Mouse (Mus musculus) embryonic stem cell, embryonic (primary cell): ENCODE results near the gene Cdhr2.

Experiments used
- CTCF ChIA-PET, 4 experiments: fragments of 300-600 bp in 2 of 4; fragments of 350-600 bp in 2 of 4; sonication (Branson Sonifier 250); formaldehyde crosslinking; loops; one replicate each; lab custom pipeline; 2022; ENCODE audit warnings: inconsistent platforms in 2 of 4; lab: Charles Lee
- POLR2A ChIA-PET, 4 experiments: fragments of 300-600 bp in 2 of 4; fragments of 350-600 bp in 2 of 4; sonication (Branson Sonifier 250); formaldehyde crosslinking; loops; one replicate each; lab custom pipeline; 2022; ENCODE audit warnings: antibody characterized with exemption in 4 of 4, inconsistent platforms in 1 of 4; lab: Charles Lee

The Cdhr2 gene

DNA sequence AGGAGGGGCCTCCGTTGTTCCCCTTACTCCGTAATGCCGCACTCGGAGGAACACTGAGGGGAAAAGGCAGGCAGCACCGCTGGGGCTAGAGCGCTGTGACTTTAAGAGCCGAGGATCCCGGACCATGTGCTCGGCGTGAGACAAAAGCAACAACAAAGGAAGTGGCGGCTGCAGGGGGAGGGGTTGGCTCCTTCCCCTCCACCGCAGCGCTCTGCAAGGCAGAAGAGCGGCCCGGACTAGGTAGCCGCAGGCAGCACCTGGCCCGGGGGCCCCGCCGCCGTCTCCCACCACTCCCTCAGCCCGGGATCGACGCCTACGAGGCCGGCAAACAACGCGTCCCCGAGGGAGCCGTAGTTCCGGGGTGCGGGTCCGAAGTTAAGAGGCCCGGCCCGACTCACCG lies 14.2 kb upstream of the Cdhr2 start:
- POLR2A ChIA-PET, result interaction anchor here in 3 of 4 experiments (0.5 to 4.2 kb wide), 34 partner anchors 9 to 503 kb away, joined by 3 to 34 read pairs (median 5); partner anchors contain the start of genes 4833439L19Rik (in 2 of the 3), Higd2a (in 2 of the 3), Nop16 (in 2 of the 3) and Eif4e1b (in 1 of the 3)
- CTCF ChIA-PET, result interaction anchor here in 2 of 4 experiments (0.5 to 1.3 kb wide), 4 partner anchors 10 to 230 kb away, joined by 3 to 4 read pairs (median 3); partner anchors contain the start of gene Sncb (in 1 of the 2)

DNA sequence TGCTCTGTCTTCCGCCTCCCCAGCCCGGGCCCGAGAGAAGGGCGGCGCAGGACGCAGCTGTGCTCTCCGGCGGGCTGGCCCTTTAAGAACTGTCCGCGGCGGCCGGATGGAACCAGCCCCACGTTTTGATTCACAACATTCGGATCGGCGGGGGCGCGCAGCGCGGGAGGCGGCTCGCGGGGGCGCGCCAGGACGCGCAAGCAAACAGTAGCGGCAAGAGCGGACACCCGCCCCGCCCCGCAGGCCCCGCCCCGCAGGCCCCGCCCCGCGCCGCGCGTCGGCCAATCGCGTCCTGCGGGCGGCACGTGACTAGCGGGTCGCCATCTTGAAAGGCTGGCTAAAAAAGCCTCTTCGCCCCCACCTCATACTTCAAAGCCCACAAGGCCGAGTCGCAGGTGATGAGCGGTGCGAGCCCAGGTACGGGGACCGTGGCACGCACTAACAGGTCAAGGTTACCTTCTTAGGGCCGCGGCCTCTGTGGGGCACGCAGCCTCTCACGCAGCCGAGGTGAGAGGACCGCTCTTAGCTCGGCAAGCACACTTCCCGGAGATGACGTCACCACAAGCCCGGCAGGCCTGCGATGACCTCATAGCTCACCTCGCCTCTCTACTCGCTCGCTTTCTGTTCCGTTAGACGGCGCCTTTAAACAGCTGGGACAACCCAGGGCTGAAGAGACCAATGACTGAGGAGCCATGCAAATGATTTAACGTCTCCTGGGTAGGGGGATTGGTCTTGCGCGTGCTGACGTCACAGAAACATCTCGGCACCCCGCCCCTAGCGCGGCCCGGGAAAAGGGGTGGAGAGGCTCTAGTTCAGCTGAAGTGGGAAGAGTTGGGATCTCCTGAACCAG lies 13.5 kb upstream of the Cdhr2 start:
- CTCF ChIA-PET, result interaction anchor here in 3 of 4 experiments (0.5 to 1.4 kb wide), 8 partner anchors 11 to 231 kb away, joined by 3 to 5 read pairs (median 3); no protein-coding TSS in a partner anchor
- POLR2A ChIA-PET, result interaction anchor here in 3 of 4 experiments (0.6 to 4.2 kb wide), 66 partner anchors 10 to 1762 kb away, joined by 3 to 34 read pairs (median 4); partner anchors contain the start of genes Arl10 (in 2 of the 3), Higd2a (in 2 of the 3), Nop16 (in 2 of the 3) and Simc1 (in 2 of the 3)

DNA sequence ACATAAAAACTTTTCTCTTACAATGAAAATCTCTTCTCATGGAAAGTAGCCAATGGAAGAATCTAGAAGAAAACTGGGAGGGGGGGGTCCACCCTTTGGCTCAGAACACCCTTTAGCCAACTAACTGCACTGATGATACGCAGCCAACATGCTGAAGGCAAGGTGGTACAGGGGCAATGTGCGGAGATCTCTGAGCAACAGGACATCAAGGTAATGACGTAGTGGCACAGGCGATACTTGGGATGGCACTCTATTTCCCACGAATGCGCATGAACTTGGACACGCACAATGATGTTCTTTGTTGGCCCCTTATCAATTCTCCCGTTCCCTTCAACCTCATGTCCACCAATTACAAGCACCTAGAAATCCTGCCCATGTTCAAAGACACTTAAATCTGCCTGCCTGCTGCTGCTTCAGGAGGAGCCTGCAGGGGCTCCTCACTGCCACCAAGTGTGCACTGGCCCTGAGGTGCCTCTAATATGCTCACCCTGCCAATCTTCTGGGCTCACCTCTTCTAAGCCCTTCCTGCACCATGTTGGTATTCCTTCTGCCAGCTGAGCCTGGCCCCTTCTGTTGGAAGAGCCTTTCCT lies 11.0 kb upstream of the Cdhr2 start:
- ChIA-PET CTCF (no interaction called here), POLR2A (interaction anchor here in 1 of 4 experiments (0.7 kb wide), 1 partner anchor 230 kb away, joined by 3 read pairs; no protein-coding TSS in a partner anchor)

DNA sequence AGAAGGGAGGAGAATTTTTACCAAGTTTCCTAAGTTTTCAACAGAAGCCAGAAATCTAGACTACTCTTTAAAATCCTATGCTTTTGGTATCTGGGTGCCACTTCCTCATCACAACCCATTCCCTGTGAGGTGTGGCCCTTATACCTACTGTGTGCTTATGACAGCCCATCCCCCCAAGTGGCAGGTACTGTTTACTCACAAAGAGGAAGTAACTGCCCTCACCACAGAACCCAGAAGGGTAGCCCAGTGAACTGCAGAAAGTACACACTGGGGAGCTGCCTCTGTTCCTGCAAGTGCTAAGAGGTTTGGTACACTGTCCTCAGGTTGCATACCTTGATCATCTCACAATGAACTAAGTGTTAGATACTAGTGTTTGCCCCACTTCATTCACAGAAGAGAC lies 9.5 kb upstream of the Cdhr2 start:
- ChIA-PET POLR2A (no interaction called here), CTCF (no interaction called here)

GRCm38 (mm10) chr13:54692711-54693557 lies 8.3 kb upstream of the Cdhr2 start:
- ChIA-PET CTCF (interaction anchor here in 1 of 4 experiments (1.5 kb wide), 1 partner anchor 65 kb away, joined by 5 read pairs; no protein-coding TSS in a partner anchor), POLR2A (interaction anchor here in 3 of 4 experiments (0.7 to 2.5 kb wide), 21 partner anchors 8 to 658 kb away, joined by 3 to 13 read pairs (median 4); partner anchors contain the start of genes Higd2a (in 1 of the 3), Nop16 (in 1 of the 3) and Tspan17 (in 1 of the 3))

DNA sequence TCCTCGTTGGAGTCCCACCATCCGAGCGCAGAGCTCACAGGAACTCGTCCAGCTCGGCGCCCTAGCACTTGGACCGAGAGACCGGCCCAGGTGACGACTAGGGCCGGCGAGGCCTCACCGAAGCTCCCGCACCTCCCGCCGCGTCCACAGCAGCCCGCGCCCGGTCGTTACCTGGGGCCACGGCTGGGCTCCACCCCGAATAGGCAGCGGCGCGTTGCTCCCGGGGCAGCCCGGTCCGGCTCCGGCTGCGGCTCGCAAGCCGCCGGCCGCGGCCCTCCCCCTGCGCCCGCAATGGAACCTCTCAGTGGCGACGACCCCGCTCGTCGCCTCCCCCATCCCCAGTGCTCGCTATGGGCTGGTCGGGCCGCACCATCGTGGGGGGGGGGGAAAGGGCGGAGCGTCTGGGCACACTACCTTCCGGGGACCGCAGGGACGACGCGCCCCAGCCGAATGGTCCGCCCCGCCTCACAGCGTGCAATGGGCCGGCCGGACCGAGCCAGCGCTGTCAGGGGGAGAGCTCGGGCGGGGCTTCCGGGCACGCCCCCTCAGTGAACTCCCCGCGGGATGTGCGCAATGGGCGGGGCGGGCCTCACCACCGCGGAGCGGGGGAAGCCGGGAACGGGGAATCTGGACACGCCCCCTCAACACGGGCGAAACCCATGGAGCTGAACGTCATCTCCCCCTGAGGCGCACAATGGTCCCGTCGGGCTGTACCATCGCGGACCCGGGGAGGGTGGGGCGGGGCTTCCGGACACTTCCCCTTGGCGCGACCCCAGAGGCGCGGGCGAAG lies 7.5 kb upstream of the Cdhr2 start, which contains the start of gene Rnf44:
Gene Rnf44, minus strand, starts transcription at position 350 of the 790 bp plus-strand sequence.
- ChIA-PET POLR2A (interaction anchor here in 3 of 4 experiments (0.5 to 2.5 kb wide), 42 partner anchors 9 to 496 kb away, joined by 3 to 13 read pairs (median 3); partner anchors contain the start of genes 4833439L19Rik (in 1 of the 3), Higd2a (in 1 of the 3), Nop16 (in 1 of the 3) and Sncb (in 1 of the 3)), CTCF (interaction anchor here in 2 of 4 experiments (0.5 to 1.5 kb wide), 7 partner anchors 23 to 572 kb away, joined by 3 to 5 read pairs (median 3); no protein-coding TSS in a partner anchor)

DNA sequence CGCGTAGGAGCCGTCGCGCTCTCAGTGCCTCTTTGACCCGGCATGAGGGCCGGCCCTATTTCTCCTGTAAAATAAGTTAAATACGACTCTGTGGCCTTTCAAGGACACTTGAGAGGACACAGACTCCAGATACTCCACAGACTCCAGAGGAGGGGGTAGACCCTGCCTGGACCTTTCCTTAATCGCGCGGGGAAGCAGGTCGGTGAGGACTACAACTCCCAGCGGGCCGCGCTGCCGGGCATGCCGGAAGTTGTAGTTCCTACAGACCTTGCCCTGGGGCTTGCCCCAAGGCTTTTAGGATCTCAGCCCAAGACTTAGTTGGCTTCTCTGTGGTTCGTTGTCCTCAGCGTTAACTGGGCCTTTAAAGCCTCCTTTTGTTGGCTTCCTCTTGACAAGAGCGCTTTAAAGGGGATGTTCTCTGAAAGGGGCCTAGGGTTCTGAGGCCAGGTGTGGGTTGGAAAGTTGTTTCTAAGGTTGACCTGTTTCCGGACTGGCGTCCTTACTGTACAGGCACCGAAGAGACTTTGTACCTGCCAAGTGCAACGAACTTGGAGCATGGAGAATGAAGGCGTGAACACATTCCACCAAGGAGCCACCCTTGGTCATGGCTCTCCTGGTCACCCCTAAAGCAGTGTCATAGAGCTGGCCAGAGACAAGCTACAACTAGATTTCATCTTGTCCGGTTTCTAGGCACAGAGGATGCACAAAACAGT lies 6.8 kb upstream of the Cdhr2 start:
- POLR2A ChIA-PET, result interaction anchor here in 3 of 4 experiments (0.5 to 2.5 kb wide), 38 partner anchors 8 to 496 kb away, joined by 3 to 13 read pairs (median 3); partner anchors contain the start of genes 4833439L19Rik (in 1 of the 3), Higd2a (in 1 of the 3), Nop16 (in 1 of the 3) and Sncb (in 1 of the 3)
- CTCF ChIA-PET, result interaction anchor here in 2 of 4 experiments (0.7 to 1.5 kb wide), 4 partner anchors 23 to 64 kb away, joined by 3 to 5 read pairs (median 4); no protein-coding TSS in a partner anchor

DNA sequence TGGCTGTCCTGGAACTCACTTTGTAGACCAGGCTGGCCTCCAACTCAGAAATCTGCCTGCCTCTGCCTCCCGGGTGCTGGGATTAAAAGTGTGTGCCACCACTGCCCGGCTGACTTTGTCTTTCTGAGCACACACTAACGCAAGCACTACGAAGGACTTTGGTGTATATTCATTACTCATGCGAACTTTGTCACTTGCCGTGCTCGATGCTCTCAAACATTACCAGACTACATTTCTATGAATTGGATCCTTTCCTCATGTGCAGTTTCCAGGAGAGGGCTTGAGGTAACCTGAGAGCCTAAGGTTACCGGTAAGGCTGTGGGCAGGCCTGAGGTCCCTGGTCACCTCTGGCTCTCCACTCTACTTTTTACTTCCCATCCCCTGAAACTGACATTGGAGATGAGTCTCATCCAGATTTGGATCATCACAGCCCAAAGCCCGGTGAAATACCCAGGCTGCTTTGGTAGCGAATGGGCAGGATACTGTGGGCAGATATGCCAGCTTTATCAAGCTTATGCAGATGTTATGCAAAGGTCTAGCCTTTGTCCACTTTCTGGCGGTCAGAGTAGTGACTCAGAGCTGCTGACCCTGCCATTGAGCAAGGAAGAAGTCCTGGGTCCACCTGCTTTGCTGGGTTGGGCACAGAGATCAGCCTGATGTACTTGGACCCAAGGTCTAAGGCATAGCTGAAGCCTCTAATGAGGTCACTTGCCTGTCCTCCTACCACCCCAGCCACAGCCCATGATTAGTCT lies 5.6 kb upstream of the Cdhr2 start:
- CTCF ChIA-PET, result no interaction called here
- POLR2A ChIA-PET, result interaction anchor here in 2 of 4 experiments (1.0 to 1.4 kb wide), 3 partner anchors 9 to 495 kb away, joined by 3 to 4 read pairs (median 3); no protein-coding TSS in a partner anchor

DNA sequence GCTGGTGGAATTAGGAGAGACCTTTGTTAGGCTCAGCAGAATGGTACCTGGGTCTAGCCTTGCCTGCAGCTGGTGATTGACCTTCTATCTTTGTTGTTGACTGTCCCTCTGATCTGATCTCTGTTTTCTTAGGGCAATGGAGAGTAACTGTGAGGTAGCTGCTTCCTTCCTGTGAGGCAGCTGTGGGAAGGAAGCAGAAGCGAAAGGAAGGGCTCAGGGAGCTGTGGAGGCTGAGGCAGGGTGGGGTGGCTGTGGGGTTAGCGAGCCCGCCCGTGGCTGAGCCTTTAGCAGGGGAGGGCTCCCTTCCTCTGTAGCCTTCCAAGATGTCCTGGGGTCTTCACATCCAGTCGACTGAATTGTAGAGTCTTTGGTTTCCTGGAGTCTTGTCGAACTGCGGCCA lies 1.2 kb downstream of the Cdhr2 start:
- ChIA-PET CTCF (no interaction called here), POLR2A (interaction anchor here in 3 of 4 experiments (0.8 to 1.7 kb wide), 6 partner anchors 9 to 1449 kb away, joined by 3 to 8 read pairs (median 4); partner anchors contain the start of gene Rnf44 (in 2 of the 3))

DNA sequence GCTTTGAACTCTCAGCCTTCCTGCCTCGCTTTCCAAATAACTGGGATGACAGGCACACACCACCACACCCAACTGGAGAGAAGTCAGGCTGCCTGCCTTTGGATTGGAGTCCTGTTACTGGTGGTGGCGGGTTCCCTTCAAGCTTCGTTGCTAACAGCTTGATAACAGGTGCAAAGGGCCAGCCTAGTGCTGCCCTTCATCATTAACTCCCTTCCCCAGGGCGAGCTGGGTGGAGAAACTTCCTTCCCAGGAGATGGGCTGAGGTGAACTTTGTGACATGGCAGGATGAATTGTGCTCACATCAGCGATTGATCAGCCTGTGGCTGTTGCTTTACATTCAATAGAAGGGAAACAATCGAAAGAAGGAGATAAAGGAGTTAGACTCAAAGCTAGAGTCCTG lies 3.6 kb downstream of the Cdhr2 start:
- ChIA-PET CTCF (no interaction called here), POLR2A (interaction anchor here in 2 of 4 experiments (0.8 to 1.4 kb wide), 6 partner anchors 9 to 20 kb away, joined by 3 to 4 read pairs (median 4); partner anchors contain the start of gene Rnf44 (in 1 of the 2))

DNA sequence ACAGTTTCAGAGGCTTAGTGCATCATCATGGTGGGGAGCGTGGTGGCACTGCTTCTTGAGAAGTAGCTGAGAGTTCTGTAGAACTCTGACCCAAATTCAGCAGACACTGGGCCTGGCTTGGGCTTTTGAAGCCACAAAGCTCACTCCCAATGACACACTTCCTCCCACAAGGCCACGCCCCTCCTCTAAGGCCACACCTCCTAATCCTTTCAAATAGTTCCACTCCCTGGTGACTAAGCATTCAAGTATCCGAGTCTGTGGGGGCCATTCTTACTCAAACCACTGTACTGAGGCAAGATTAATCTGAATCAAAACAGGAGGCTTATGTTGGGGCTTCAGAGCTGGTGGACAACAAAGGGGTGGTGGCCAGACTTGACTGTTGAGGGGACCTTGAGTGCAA lies 9.6 kb downstream of the Cdhr2 start:
- ChIA-PET POLR2A (interaction anchor here in 2 of 4 experiments (0.9 to 1.7 kb wide), 3 partner anchors 23 to 118 kb away, joined by 3 to 4 read pairs (median 4); no protein-coding TSS in a partner anchor), CTCF (interaction anchor here in 1 of 4 experiments (1.4 kb wide), 1 partner anchor 89 kb away, joined by 3 read pairs; no protein-coding TSS in a partner anchor)

DNA sequence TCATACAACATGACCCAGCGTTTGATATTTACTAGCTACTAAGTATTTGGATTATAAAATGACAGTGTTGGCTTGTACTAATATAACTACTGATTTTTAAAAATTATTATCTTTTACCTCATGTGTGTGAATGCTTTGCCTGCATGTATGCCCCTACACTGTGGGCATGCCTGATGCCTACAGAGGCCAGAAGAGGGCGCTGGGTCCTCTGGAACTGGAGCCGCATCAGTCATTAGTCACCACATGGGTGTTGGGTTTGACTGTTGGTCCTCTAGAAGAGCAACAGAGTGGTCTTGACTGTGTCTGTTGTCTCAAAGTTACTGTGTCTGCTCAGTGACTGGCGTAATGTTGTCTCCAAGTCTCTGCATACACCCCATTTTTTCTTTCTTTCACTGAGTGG lies 13.1 kb downstream of the Cdhr2 start:
- CTCF ChIA-PET, result no interaction called here
- POLR2A ChIA-PET, result no interaction called here

GRCm38 (mm10) chr13:54714996-54715395 lies 13.7 kb downstream of the Cdhr2 start:
- ChIA-PET CTCF (no interaction called here), POLR2A (no interaction called here)

DNA sequence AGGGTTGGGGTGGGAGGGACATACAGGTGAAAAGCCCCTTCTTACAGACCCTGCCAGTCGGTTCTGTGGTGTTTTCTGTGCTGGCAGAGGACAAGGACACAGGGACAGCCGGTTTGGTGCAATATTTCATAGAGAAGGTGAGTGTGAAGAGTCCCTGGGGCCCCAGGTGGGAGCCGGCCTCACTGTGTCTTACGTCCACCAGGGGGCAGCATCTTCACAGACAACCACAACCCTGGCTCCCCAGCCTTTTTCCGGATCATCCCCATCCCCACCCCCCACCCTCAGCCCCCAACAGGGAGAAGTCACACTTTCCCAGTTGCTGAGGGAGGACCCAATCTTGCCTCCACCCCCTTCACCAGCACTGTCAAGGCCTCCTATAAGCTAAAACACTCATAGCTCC lies 15.7 kb downstream of the Cdhr2 start:
- CTCF ChIA-PET, result interaction anchor here (0.6 to 1.9 kb wide), 43 partner anchors 8 to 1724 kb away, joined by 3 to 16 read pairs (median 4); partner anchors contain the start of genes Cdhr2 (in 1 of the 4), Gprin1 (in 1 of the 4), Higd2a (in 1 of the 4) and Rnf44 (in 1 of the 4)
- POLR2A ChIA-PET, result interaction anchor here in 2 of 4 experiments (0.6 to 1.4 kb wide), 7 partner anchors 15 to 533 kb away, joined by 3 to 6 read pairs (median 3); no protein-coding TSS in a partner anchor

- POLR2A ChIA-PET, result interaction anchor here in 2 of 4 experiments (0.6 to 1.5 kb wide), 4 partner anchors 11 to 251 kb away, joined by 3 to 5 read pairs (median 4); partner anchors contain the start of gene Rnf44 (in 1 of the 2)
- CTCF ChIA-PET, result no interaction called here
Measured at GRCm38 (mm10) chr13:54723143-54723542, 21.9 kb downstream of the Cdhr2 start.
